Mouse (Mus musculus) heart, embryonic 14.5 days (tissue): Measurements from ENCODE around the gene Itga9. TPM values are rescaled to one million over a fixed set of nuclear protein-coding genes. Genes with fewer than 3 reads are reported as not detected.
"Not testable (repeated sequence)": the region's sequence is repeated elsewhere in the genome, so short reads cannot be mapped to it uniquely, and the experiment has no call there.

Experiments
- ATAC-seq: fragments of 200-750 bp; cut with Nextera tagmentation; 2 replicates; pipeline ENCODE4 v1.8.0; 2017; ENCODE audit warnings: low read depth, moderate TSS enrichment; ENCODE audit not compliant: insufficient number of reproducible peaks, insufficient read depth, low FRiP score
- H3K27ac ChIP-seq, 2 experiments: fragments of 200-500 bp in 1 of 2; fragments of 300-500 bp in 1 of 2; sonication (generic) in 1 of 2; replicated peaks in 1 of 2; 2 replicates each; pipeline ENCODE4 v1.5.1; 2012 to 2014; ENCODE audit warnings: low read depth in 2 of 2, low read length in 2 of 2, control low read depth in 1 of 2, mild to moderate bottlenecking in 1 of 2, mixed read lengths in 1 of 2; ENCODE audit not compliant: control insufficient read depth in 1 of 2, insufficient read depth in 1 of 2
- H3K27me3 ChIP-seq: fragments of 300-500 bp; sonication (generic); 2 replicates; pipeline ENCODE4 v1.6.1; 2014; ENCODE audit warnings: mild to moderate bottlenecking, low read length, control low read depth; ENCODE audit not compliant: control insufficient read depth, insufficient read depth
- H3K36me3 ChIP-seq: fragments of 300-500 bp; sonication (generic); 2 replicates; pipeline ENCODE4 v1.6.1; 2014; ENCODE audit warnings: mild to moderate bottlenecking, control low read depth, low read length, mixed read lengths; ENCODE audit not compliant: control insufficient read depth, insufficient read depth
- H3K4me1 ChIP-seq, 2 experiments: fragments of 200-500 bp in 1 of 2; fragments of 300-500 bp in 1 of 2; sonication (generic) in 1 of 2; 2 replicates each; pipeline ENCODE4 v1.6.1; 2012 to 2014; ENCODE audit warnings: low read length in 2 of 2, control low read depth in 1 of 2, mixed read lengths in 1 of 2; ENCODE audit not compliant: control insufficient read depth in 2 of 2, insufficient read depth in 2 of 2
- H3K4me2 ChIP-seq: fragments of 300-500 bp; sonication (generic); 2 replicates; pipeline ENCODE4 v1.6.1; 2014; ENCODE audit warnings: mild to moderate bottlenecking, low read length
- H3K4me3 ChIP-seq, 2 experiments: fragments of 200-500 bp in 1 of 2; fragments of 300-500 bp in 1 of 2; sonication (generic) in 1 of 2; 2 replicates each; pipeline ENCODE4 v1.5.1; 2012 to 2014; ENCODE audit warnings: low read length in 2 of 2, mild to moderate bottlenecking in 2 of 2, control low read depth in 1 of 2, low read depth in 1 of 2, moderate library complexity in 1 of 2; ENCODE audit not compliant: control insufficient read depth in 1 of 2, insufficient read depth in 1 of 2
- H3K9ac ChIP-seq: fragments of 300-500 bp; sonication (generic); 2 replicates; pipeline ENCODE4 v1.6.1; 2014; ENCODE audit warnings: mild to moderate bottlenecking, low read length
- H3K9me3 ChIP-seq: fragments of 300-500 bp; sonication (generic); 2 replicates; pipeline ENCODE4 v1.6.1; 2016; ENCODE audit warnings: low read length, control low read depth; ENCODE audit not compliant: control insufficient read depth
- WGBS: fragments of 180-500 bp; shearing (Covaris S2); extraction: QIAGEN DNeasy Blood & Tissue Kit; methylation state at CpG from one replicate; pipeline ENCODE4 v1.1.7; 2014; 5-methylcytosine and 5-hydroxymethylcytosine counted together
- polyA plus RNA-seq: library from polyadenylated mRNA; unstranded; fragments of >200 nt; fragmentation: Nextera tagmentation; extraction: Ambion mirVana; gene quantifications from 2 replicates; pipeline ENCODE4 v1.2.1, GENCODE M21; 2014

Itga9 gene
- polyA plus RNA-seq, 1 experiment from 2014 or later: 15.2 TPM

- H3K27me3 ChIP-seq: no peaks in the 10 kb centered on the region
- H3K9me3 ChIP-seq: no peaks in the 10 kb centered on the region
- H3K4me2 ChIP-seq: peak overlapping the region; percentile 9
- no peak overlapping the region for H3K4me3 ChIP-seq
- H3K4me1 ChIP-seq: peaks cover 32 to 38% of the 10 kb centered on the region in 2 experiments
- peak; percentile 73 for ATAC-seq
- H3K27ac ChIP-seq: peak overlapping the region; percentile 81 to 86
- no peaks in the 10 kb centered on the region for H3K36me3 ChIP-seq
- 0 out of 2 replicates have a peak overlapping the region, but pooled peaks have one; percentile 32 for H3K9ac ChIP-seq
- 6% methylated on average over 7 of the region's 7 CpGs for WGBS
Observed at GRCm38 (mm10) chr9:118590230-118590629, 16.3 kb upstream of the Itga9 start.

GRCm38 (mm10) chr9:118591633-118592032, 14.9 kb upstream of the Itga9 start:
- Histone ChIP-seq H3K4me2 (no peak overlapping the region), H3K4me3 (no peak overlapping the region), H3K27ac (no peak overlapping the region), H3K9ac (no peak overlapping the region), H3K36me3 (no peaks in the 10 kb centered on the region), H3K9me3 (no peaks in the 10 kb centered on the region), H3K4me1 (peaks cover 40 to 47% of the 10 kb centered on the region in 2 experiments), H3K27me3 (no peaks in the 10 kb centered on the region)
- 78% methylated on average over 6 of the region's 6 CpGs for WGBS
- no peak for ATAC-seq

- peak overlapping the region; percentile 36 to 59; a peak in 3 of 4 replicates for H3K27ac ChIP-seq
- H3K4me1 ChIP-seq: peaks cover 43 to 49% of the 10 kb centered on the region in 2 experiments
- no peaks in the 10 kb centered on the region for H3K36me3 ChIP-seq
- no peak overlapping the region for H3K9ac ChIP-seq
- peak overlapping the region; percentile 32 for H3K4me2 ChIP-seq
- WGBS: 24% methylated on average over 13 of the region's 13 CpGs
- no peak overlapping the region for H3K4me3 ChIP-seq
- ATAC-seq: peak; percentile 40; the same call in 1 of the 2 replicates
- no peaks in the 10 kb centered on the region for H3K27me3 ChIP-seq
- no peaks in the 10 kb centered on the region for H3K9me3 ChIP-seq
Observed at GRCm38 (mm10) chr9:118592585-118593249, 13.8 kb upstream of the Itga9 start.

GRCm38 (mm10) chr9:118593443-118593842, 13.0 kb upstream of the Itga9 start:
- H3K36me3 ChIP-seq: no peaks in the 10 kb centered on the region
- no peak overlapping the region for H3K27ac ChIP-seq
- no peak overlapping the region for H3K4me3 ChIP-seq
- no peak overlapping the region for H3K9ac ChIP-seq
- peak overlapping the region; percentile 32; the same call in 1 of the 2 replicates for H3K4me2 ChIP-seq
- H3K9me3 ChIP-seq: no peaks in the 10 kb centered on the region
- ATAC-seq: no peak
- peaks cover 43 to 49% of the 10 kb centered on the region in 2 experiments for H3K4me1 ChIP-seq
- H3K27me3 ChIP-seq: peaks cover 4% of the 10 kb centered on the region; the same call in 1 of the 2 replicates
- 79% methylated on average over 8 of the region's 8 CpGs for WGBS

- H3K27me3 ChIP-seq: peaks cover 4% of the 10 kb centered on the region; the same call in 1 of the 2 replicates
- no peak overlapping the region for H3K27ac ChIP-seq
- WGBS: 32% methylated on average over 7 of the region's 7 CpGs
- H3K9ac ChIP-seq: no peak overlapping the region
- H3K4me3 ChIP-seq: no peak overlapping the region
- peaks cover 32 to 34% of the 10 kb centered on the region in 2 experiments for H3K4me1 ChIP-seq
- H3K36me3 ChIP-seq: no peaks in the 10 kb centered on the region
- no peaks in the 10 kb centered on the region for H3K9me3 ChIP-seq
- no peak overlapping the region for H3K4me2 ChIP-seq
- ATAC-seq: no peak
Observed at GRCm38 (mm10) chr9:118596767-118597166, 9.7 kb upstream of the Itga9 start.

- H3K36me3 ChIP-seq, H3K4me2 ChIP-seq, H3K27me3 ChIP-seq, H3K9ac ChIP-seq, H3K27ac ChIP-seq, ATAC-seq, H3K4me3 ChIP-seq, H3K9me3 ChIP-seq: not testable (repeated sequence)
- peaks cover 19 to 21% of the 10 kb centered on the region in 2 experiments for H3K4me1 ChIP-seq
- WGBS: 17% methylated on average over 3 of the region's 3 CpGs
Observed at GRCm38 (mm10) chr9:118600393-118600792, 6.1 kb upstream of the Itga9 start.

- Histone ChIP-seq H3K4me2 (no peak overlapping the region), H3K4me1 (peaks cover 12 to 23% of the 10 kb centered on the region in 2 experiments), H3K9ac (no peak overlapping the region), H3K36me3 (no peaks in the 10 kb centered on the region), H3K9me3 (no peaks in the 10 kb centered on the region), H3K27ac (no peak overlapping the region), H3K27me3 (peaks cover 4% of the 10 kb centered on the region; the same call in 1 of the 2 replicates), H3K4me3 (no peak overlapping the region)
- ATAC-seq: no peak
- 88% methylated on average over 5 of the region's 5 CpGs for WGBS
Observed at GRCm38 (mm10) chr9:118602576-118602975, 3.9 kb upstream of the Itga9 start.
